8 mouse cellular contexts compared by ENCODE assay signal in the genomic region with DNA sequence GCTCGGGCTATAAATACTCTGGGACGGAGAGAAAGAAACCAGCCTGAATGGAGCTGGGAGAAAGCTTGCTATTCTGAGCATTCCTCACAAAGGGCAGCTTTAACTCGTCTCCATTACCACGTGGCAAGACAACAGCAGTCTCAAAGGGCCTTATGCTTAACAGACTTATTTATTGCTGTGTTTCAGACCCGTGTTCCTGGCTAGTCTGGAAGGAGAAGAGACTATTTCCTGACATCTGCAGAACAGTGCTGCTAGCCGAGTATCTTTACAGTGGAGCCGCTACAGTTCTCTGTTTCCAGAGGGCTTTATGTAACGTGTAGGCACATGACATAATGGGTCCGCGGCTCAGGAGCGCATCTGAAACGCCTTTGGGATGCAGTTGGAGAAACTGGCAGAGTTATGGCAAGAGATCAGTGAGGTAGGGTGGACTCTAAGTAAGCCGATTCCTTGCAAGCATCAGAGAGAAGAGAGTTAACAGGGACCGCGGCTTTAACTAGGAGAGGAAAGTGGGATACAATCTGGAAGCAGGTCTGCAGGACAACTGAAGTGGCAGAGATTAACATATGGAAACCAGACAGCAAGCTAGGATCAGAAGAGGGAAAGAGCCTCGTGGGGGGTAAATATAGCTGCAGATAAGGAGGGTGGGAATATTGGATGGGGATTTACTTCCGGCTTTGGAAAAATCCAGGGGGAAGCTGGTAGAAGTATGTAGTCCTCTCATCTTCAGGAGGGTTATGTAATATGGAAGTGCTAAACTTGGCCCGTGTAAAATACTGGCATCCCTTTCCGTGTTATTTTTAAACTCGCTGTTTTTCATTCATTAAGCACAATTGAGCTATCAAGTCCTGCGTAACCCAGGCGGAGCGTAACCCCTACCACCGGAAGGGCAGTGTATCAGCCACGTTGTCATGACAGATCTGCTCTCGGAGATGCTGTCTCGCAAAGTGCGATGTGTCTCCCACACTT.
DNase-seq lines count a peak whose midpoint lies in the region; ATAC-seq and TF ChIP-seq lines count a peak whose summit lies in the region.

No protein-coding gene starts in this region.

- peak overlapping the region; percentile 33 for H3K4me2 ChIP-seq in liver, postnatal 0 days (ENCODE audit: low read depth, low read length)
- no peak overlapping the region for H3K4me2 ChIP-seq in liver, embryonic 11.5 days
- peak overlapping the region; percentile 28 for H3K4me2 ChIP-seq in intestine, embryonic 14.5 days (ENCODE audit: low read length)

- no peak overlapping the region for H3K4me3 ChIP-seq in liver, postnatal 0 days (ENCODE audit: low read depth, low read length)
- H3K4me3 ChIP-seq in liver, embryonic 11.5 days (ENCODE audit: low read depth, low read length), result no peak overlapping the region
- no peak overlapping the region for H3K4me3 ChIP-seq in intestine, embryonic 14.5 days (ENCODE audit: low read depth, low read length)
- H3K4me3 ChIP-seq in olfactory bulb, adult 2 months (ENCODE audit: insufficient read depth, low read depth, low read length), result peak overlapping the region; percentile 35

- no peak for TF ChIP-seq EP300 in liver, postnatal 0 days (IDR thresholded peaks at IDR 0.05; ENCODE audit: low read depth)

- no peaks in the 10 kb centered on the region for H3K27me3 ChIP-seq in liver, postnatal 0 days (ENCODE audit: insufficient read depth, low read length)
- H3K27me3 ChIP-seq in liver, embryonic 11.5 days (replicated peaks; ENCODE audit: control insufficient read depth, insufficient read depth, low read length), result no peaks in the 10 kb centered on the region
- H3K27me3 ChIP-seq in intestine, embryonic 14.5 days (replicated peaks; ENCODE audit: control insufficient read depth, insufficient read depth, low read length), result no peaks in the 10 kb centered on the region

- no peak for DNase-seq in liver, postnatal 0 days
- DNase-seq in liver, embryonic 11.5 days (ENCODE audit: low spot score), result no peak
- DNase-seq in intestine, embryonic 14.5 days (ENCODE audit: low spot score), result peak; percentile 65
- peak; percentile 61 to 66 for DNase-seq in left cerebral cortex, adult 8-10 months (ENCODE audit: low spot score in 2 of 2)
- no peak for DNase-seq in adrenal gland, postnatal 14 days
- DNase-seq in ovary, adult 18-20 months (ENCODE audit: low spot score), result no peak

- no peak for ATAC-seq in liver, postnatal 0 days
- no peak for ATAC-seq in liver, embryonic 11.5 days (replicated peaks; ENCODE audit: low FRiP score)
- peak; percentile 90 for ATAC-seq in frontal cortex, adult (ENCODE audit: low TSS enrichment)
- ATAC-seq in intestine, embryonic 14.5 days (replicated peaks; ENCODE audit: low FRiP score, low TSS enrichment, low read depth), result no peak

- no peak for TF ChIP-seq CTCF in liver, postnatal 0 days (IDR thresholded peaks at IDR 0.05; ENCODE audit: low read depth)
- no peak for TF ChIP-seq CTCF in olfactory bulb, adult 2 months (IDR thresholded peaks at IDR 0.05; ENCODE audit: insufficient read depth, low read depth, low read length)

- H3K27ac ChIP-seq in liver, postnatal 0 days (ENCODE audit: low read depth), result no peak overlapping the region
- H3K27ac ChIP-seq in liver, embryonic 11.5 days (ENCODE audit: low read depth, low read length), result no peak overlapping the region
- H3K27ac ChIP-seq in intestine, embryonic 14.5 days (ENCODE audit: low read depth), result peak overlapping the region; percentile 63
- H3K27ac ChIP-seq in olfactory bulb, adult 2 months (ENCODE audit: insufficient read depth, low read depth, low read length), result peak overlapping the region; percentile 98

- no peaks in the 10 kb centered on the region for H3K36me3 ChIP-seq in liver, postnatal 0 days (replicated peaks; ENCODE audit: insufficient read depth, low read length)
- H3K36me3 ChIP-seq in liver, embryonic 11.5 days (ENCODE audit: control insufficient read depth, insufficient read depth, low read length), result no peaks in the 10 kb centered on the region
- no peaks in the 10 kb centered on the region for H3K36me3 ChIP-seq in intestine, embryonic 14.5 days (ENCODE audit: control insufficient read depth, insufficient read depth, low read length)

- TF ChIP-seq POLR2A in olfactory bulb, adult 2 months (IDR thresholded peaks at IDR 0.05; ENCODE audit: insufficient read depth, low read depth, low read length), result no peak

- H3K9ac ChIP-seq in liver, postnatal 0 days (replicated peaks), result no peak overlapping the region
- H3K9ac ChIP-seq in liver, embryonic 11.5 days (ENCODE audit: low read depth, low read length), result no peak overlapping the region
- peak overlapping the region; percentile 3; the same call in 1 of the 2 replicates for H3K9ac ChIP-seq in intestine, embryonic 14.5 days (ENCODE audit: low read length)

- no peaks in the 10 kb centered on the region for H3K9me3 ChIP-seq in liver, postnatal 0 days (ENCODE audit: low read length)
- H3K9me3 ChIP-seq in liver, embryonic 11.5 days (ENCODE audit: control insufficient read depth, low read length), result no peaks in the 10 kb centered on the region
- no peaks in the 10 kb centered on the region for H3K9me3 ChIP-seq in intestine, embryonic 14.5 days (ENCODE audit: control insufficient read depth, low read length)

- WGBS in liver, postnatal 0 days (ENCODE audit: insufficient replicate concordance), result 55% methylated on average over 28 of the region's 28 CpGs
- WGBS in liver, embryonic 11.5 days, result 59% methylated on average over 28 of the region's 28 CpGs
- 44% methylated on average over 28 of the region's 28 CpGs for WGBS in intestine, embryonic 14.5 days
- 22% methylated on average over 28 of the region's 28 CpGs for WGBS in olfactory bulb, adult 2 months

- H3K4me1 ChIP-seq in liver, postnatal 0 days (ENCODE audit: insufficient read depth), result no peaks in the 10 kb centered on the region
- H3K4me1 ChIP-seq in liver, embryonic 11.5 days (replicated peaks; ENCODE audit: control insufficient read depth, insufficient read depth, low read length), result no peaks in the 10 kb centered on the region; the same call in 1 of the 2 replicates
- H3K4me1 ChIP-seq in intestine, embryonic 14.5 days (replicated peaks; ENCODE audit: control insufficient read depth, insufficient read depth, low read length), result peaks cover 13% of the 10 kb centered on the region
- peaks cover 4% of the 10 kb centered on the region for H3K4me1 ChIP-seq in olfactory bulb, adult 2 months (ENCODE audit: control insufficient read depth, insufficient read depth, low read length)

Comparison
In these comparisons a context has a peak if more than half of its experiments do, and no peak if none do; other contexts are left out.
1. DNase-seq: peak in intestine, embryonic 14.5 days (single experiment) and left cerebral cortex, adult 8-10 months (2 of 2); none in liver, postnatal 0 days (single experiment), liver, embryonic 11.5 days (single experiment), adrenal gland, postnatal 14 days (single experiment) and ovary, adult 18-20 months (single experiment).
2. H3K27ac ChIP-seq: peak in intestine, embryonic 14.5 days (single experiment) and olfactory bulb, adult 2 months (single experiment); none in liver, postnatal 0 days (single experiment) and liver, embryonic 11.5 days (single experiment).